Mouse (Mus musculus) urinary bladder, postnatal 25 days (tissue): Measurements from ENCODE around the gene Ovol3.

ENCODE experiments used
- DNase-seq: peaks from one replicate; pipeline ENCODE4 v3.0.0; 2022; ENCODE audit warnings: low spot score

The Ovol3 gene

GRCm38 (mm10) chr7:30194101-30194831, 41.3 kb downstream of the Ovol3 start:
- DNase-seq = peak; percentile 33

DNA sequence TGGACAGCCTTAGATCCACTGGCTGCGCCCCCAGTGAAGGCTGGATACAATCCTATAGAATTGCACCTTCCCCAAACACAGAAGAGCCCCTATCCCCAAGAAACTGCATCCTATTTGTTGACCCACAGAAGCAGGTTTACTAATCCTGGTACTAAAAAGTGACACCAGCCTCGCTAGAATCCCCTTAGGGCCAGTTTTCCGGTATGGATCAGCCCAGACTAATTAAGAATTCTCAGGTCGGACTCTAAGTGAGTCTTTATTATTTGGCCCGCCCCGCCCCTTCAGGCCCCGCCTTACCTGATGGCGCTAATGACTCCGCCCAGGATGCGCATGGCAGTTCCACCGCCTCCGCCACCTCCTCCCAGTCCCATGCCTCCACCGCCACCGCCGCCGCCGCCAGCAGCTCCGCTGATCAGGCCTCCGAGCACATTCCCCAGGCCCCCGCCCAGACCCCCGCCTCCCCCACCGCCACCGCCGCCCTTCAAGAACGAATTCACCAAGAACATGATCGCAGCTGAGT, 41.9 kb downstream of the Ovol3 start:
- peak; percentile 74 for DNase-seq

- no peak for DNase-seq
Observed at GRCm38 (mm10) chr7:30193013-30193412, 42.5 kb downstream of the Ovol3 start.

- DNase-seq = no peak
Observed at GRCm38 (mm10) chr7:30192088-30192487, 43.4 kb downstream of the Ovol3 start.

DNA sequence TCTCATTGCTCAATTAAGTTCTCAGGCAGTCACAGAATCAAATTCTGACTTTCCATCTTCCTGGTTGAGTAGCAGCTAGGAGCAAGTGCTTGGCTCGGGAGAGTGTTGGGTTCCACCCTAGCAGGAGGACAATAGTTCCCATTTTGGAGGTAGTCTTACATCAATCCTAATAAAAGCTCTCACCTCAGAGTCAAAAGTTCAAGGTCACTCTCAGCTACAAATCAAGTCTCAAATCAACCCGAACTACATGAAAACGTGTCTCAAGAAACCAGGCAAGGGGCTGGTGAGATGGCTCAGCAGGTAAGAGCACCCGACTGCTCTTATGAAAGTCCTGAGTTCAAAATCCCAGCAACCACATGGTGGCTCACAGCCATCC, 46.4 kb downstream of the Ovol3 start:
- no peak for DNase-seq

DNA sequence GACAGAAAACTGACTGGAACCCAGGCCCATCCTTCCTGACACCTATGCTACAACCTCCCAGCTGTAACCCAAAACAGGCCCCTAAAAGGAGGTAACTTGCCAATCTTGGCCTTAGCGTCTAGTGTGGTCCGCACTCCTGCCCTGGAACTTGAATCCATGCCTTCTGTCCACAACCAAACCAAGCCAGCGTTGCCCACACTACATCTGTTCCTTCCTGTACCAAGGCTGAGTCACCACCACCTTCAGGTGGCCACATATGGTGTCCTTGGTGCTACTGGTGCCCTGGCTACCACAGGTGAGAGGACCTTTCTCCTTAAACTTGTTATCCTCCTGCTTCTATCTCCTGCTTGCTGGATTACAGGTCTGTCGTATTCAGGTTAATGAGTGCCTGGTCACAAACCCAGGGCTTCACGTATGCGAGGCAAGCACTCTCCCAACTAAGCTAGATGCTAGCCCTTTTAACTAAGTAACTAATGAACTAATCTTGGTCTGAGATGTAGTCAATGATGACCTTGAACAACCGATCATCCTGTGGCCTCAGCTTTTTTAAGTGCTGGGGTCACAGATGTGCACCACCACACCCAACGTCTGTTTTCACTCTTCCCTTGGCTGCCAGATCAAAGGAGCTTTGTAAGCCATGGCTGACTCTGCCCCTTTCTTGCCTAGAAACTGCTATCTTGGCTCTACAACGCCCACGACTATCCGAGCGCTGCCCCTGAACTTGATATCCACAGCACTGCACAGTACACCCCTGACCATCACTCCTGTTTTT, 47.0 kb downstream of the Ovol3 start:
- no peak for DNase-seq

GRCm38 (mm10) chr7:30184641-30185348, 50.7 kb downstream of the Ovol3 start:
- DNase-seq = no peak

DNA sequence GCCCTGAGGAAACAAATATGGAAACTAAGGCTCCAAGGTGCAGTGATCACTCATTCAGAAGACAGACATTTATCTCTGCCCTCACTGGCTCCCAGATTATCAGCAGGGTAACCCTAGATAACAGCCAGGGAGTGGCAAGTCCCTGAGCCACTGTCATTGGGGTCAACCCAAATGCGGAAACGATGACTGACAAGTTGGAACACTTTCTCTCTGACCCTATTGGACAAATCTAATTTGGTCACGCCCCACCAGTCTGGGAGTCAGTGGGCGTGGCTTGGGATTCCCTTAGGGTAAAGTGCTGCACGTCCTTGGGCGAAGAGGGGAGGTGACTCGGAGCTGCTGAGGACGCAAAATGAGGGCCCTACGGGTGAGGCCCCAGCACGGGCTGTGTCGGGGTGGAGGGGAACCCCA, 51.6 kb downstream of the Ovol3 start, which contains the start of gene Cox7a1:
Cox7a1 (plus strand) TSS at position 266 of the 411 bp plus-strand sequence.
- peak; percentile 79 for DNase-seq
